Mouse (Mus musculus): ENCODE measurements around the gene Pak6. TPM values are rescaled to one million over a fixed set of nuclear protein-coding genes. Genes with fewer than 3 reads are reported as not detected.
"Not testable (repeated sequence)": the region's sequence is repeated elsewhere in the genome, so short reads cannot be mapped to it uniquely, and the experiment has no call there.

Gene Pak6
- polyA plus RNA-seq, 1 experiment from 2014 or later, result 1.5 TPM

GRCm38 (mm10) chr2:118646665-118647064, 16.4 kb upstream of the Pak6 start:
- no peak for ATAC-seq (ENCODE audit: insufficient number of reproducible peaks, insufficient read depth, low FRiP score, low TSS enrichment)
- Histone ChIP-seq H3K4me2 (replicated peaks) (no peak overlapping the region), H3K27me3 (no peaks in the 10 kb centered on the region), H3K4me1 (no peaks in the 10 kb centered on the region), H3K4me3 (no peak overlapping the region), H3K36me3 (peaks cover 36% of the 10 kb centered on the region), H3K27ac (no peak overlapping the region), H3K9me3 (no peaks in the 10 kb centered on the region), H3K9ac (no peak overlapping the region)
- 84% methylated on average over 5 of the region's 5 CpGs for WGBS

- H3K4me2 ChIP-seq (replicated peaks); ATAC-seq (ENCODE audit: insufficient number of reproducible peaks, insufficient read depth, low FRiP score, low TSS enrichment); H3K36me3 ChIP-seq; H3K9me3 ChIP-seq; H3K4me1 ChIP-seq; H3K27ac ChIP-seq; H3K27me3 ChIP-seq; H3K9ac ChIP-seq; H3K4me3 ChIP-seq: not testable (repeated sequence)
- WGBS, result 74% methylated on average over 2 of the region's 2 CpGs
These were observed 12.4 kb upstream of the Pak6 start for GRCm38 (mm10) chr2:118650697-118651096.

- Histone ChIP-seq H3K9me3 (no peaks in the 10 kb centered on the region), H3K36me3 (no peaks in the 10 kb centered on the region), H3K4me3 (no peak overlapping the region), H3K27me3 (no peaks in the 10 kb centered on the region), H3K4me2 (replicated peaks) (no peak overlapping the region), H3K9ac (no peak overlapping the region), H3K4me1 (peaks cover 21% of the 10 kb centered on the region), H3K27ac (peak overlapping the region; percentile 23; the same call in 1 of the 2 replicates)
- no peak for ATAC-seq (ENCODE audit: insufficient number of reproducible peaks, insufficient read depth, low FRiP score, low TSS enrichment)
- WGBS, result 25% methylated on average over 3 of the region's 3 CpGs
These were observed 6.3 kb upstream of the Pak6 start for GRCm38 (mm10) chr2:118656688-118657281.

- H3K4me3 ChIP-seq, result no peak overlapping the region
- H3K27me3 ChIP-seq, result peaks cover 8% of the 10 kb centered on the region; the same call in 1 of the 2 replicates
- H3K36me3 ChIP-seq, result no peaks in the 10 kb centered on the region
- H3K9me3 ChIP-seq, result no peaks in the 10 kb centered on the region
- peaks cover 31% of the 10 kb centered on the region for H3K4me1 ChIP-seq
- H3K27ac ChIP-seq, result no peak overlapping the region
- no peak overlapping the region for H3K4me2 ChIP-seq (replicated peaks)
- peak; percentile 61; the same call in 1 of the 2 replicates for ATAC-seq (ENCODE audit: insufficient number of reproducible peaks, insufficient read depth, low FRiP score, low TSS enrichment)
- 43% methylated on average over 4 of the region's 4 CpGs for WGBS
- H3K9ac ChIP-seq, result no peak overlapping the region
These were observed 4.6 kb upstream of the Pak6 start for GRCm38 (mm10) chr2:118658457-118658856.

DNA sequence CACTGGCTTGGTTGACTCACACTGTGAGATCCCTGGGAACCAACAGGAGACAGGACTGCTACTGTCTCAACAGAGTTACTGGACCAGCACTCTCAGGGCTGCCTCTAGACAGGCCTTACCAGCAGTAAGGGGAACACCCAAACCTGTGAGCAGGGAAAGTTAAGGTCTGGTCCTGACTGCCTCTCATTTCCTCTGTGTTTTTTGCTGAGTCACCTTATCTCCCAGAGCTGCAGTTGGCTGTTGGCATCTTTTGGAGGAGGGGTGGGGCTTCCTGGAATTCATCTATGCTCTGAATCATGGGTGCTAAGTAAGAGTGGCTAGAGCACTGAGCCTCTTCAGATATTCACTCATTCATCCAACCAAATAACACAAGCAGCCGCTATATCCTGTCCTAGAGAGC, 4.0 kb upstream of the Pak6 start:
- no peak for ATAC-seq (ENCODE audit: insufficient number of reproducible peaks, insufficient read depth, low FRiP score, low TSS enrichment)
- WGBS, result 82% methylated on average over 1 of the region's 1 CpGs
- H3K4me1 ChIP-seq, result peaks cover 35% of the 10 kb centered on the region
- no peak overlapping the region for H3K9ac ChIP-seq
- peaks cover 15% of the 10 kb centered on the region for H3K27me3 ChIP-seq
- H3K36me3 ChIP-seq, result no peaks in the 10 kb centered on the region
- H3K4me3 ChIP-seq, result no peak overlapping the region
- no peak overlapping the region for H3K27ac ChIP-seq
- no peak overlapping the region for H3K4me2 ChIP-seq (replicated peaks)
- H3K9me3 ChIP-seq, result no peaks in the 10 kb centered on the region

GRCm38 (mm10) chr2:118659493-118659892, 3.6 kb upstream of the Pak6 start:
- ATAC-seq (ENCODE audit: insufficient number of reproducible peaks, insufficient read depth, low FRiP score, low TSS enrichment), result no peak
- Histone ChIP-seq H3K4me3 (no peak overlapping the region; the same call in 1 of the 2 replicates), H3K27ac (no peak overlapping the region), H3K4me2 (replicated peaks) (peak overlapping the region; percentile 55), H3K36me3 (no peaks in the 10 kb centered on the region), H3K9ac (no peak overlapping the region), H3K4me1 (peaks cover 33% of the 10 kb centered on the region), H3K9me3 (no peaks in the 10 kb centered on the region), H3K27me3 (peaks cover 19% of the 10 kb centered on the region)
- WGBS, result 86% methylated on average over 12 of the region's 12 CpGs

DNA sequence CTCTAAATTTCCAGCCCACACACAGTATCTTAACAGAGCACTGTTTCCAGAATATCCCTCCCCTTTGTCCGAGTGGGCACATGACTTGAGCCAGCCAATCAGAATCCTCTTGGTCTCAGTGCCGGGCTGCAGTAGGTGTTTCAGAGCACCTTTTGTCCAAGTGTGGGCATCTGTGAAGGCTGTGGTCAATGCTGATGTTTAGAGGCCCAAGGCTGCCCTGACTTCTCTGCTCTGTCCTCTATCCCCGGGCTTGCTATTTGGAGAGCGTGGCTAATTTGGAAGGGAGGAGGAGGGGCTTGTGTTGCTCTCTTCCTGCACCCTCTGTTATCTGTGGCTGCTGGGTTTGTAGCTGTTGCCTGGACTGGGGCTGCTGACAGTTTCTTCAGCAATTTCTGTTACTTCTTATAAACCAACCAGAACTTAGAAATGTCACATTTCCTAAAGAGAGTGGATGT, 3.1 kb upstream of the Pak6 start:
- H3K27ac ChIP-seq, result no peak overlapping the region
- peak overlapping the region; percentile 36 for H3K4me3 ChIP-seq
- no peaks in the 10 kb centered on the region for H3K9me3 ChIP-seq
- H3K4me2 ChIP-seq (replicated peaks), result peak overlapping the region; percentile 55
- peak overlapping the region; percentile 29; the same call in 1 of the 2 replicates for H3K9ac ChIP-seq
- WGBS, result 3% methylated on average over 4 of the region's 4 CpGs
- H3K36me3 ChIP-seq, result no peaks in the 10 kb centered on the region
- H3K4me1 ChIP-seq, result peaks cover 33% of the 10 kb centered on the region
- peaks cover 20% of the 10 kb centered on the region for H3K27me3 ChIP-seq
- ATAC-seq (ENCODE audit: insufficient number of reproducible peaks, insufficient read depth, low FRiP score, low TSS enrichment), result 0 out of 2 replicates have a peak, but pooled peaks have one; percentile 29

- Histone ChIP-seq H3K4me1 (peaks cover 26% of the 10 kb centered on the region), H3K4me3 (no peak overlapping the region), H3K36me3 (no peaks in the 10 kb centered on the region), H3K9ac (no peak overlapping the region), H3K27me3 (peaks cover 24% of the 10 kb centered on the region), H3K4me2 (replicated peaks) (no peak overlapping the region), H3K9me3 (no peaks in the 10 kb centered on the region), H3K27ac (no peak overlapping the region)
- 72% methylated on average over 9 of the region's 9 CpGs for WGBS
- ATAC-seq (ENCODE audit: insufficient number of reproducible peaks, insufficient read depth, low FRiP score, low TSS enrichment), result no peak
These were observed 1.2 kb upstream of the Pak6 start for GRCm38 (mm10) chr2:118661891-118662290.

DNA sequence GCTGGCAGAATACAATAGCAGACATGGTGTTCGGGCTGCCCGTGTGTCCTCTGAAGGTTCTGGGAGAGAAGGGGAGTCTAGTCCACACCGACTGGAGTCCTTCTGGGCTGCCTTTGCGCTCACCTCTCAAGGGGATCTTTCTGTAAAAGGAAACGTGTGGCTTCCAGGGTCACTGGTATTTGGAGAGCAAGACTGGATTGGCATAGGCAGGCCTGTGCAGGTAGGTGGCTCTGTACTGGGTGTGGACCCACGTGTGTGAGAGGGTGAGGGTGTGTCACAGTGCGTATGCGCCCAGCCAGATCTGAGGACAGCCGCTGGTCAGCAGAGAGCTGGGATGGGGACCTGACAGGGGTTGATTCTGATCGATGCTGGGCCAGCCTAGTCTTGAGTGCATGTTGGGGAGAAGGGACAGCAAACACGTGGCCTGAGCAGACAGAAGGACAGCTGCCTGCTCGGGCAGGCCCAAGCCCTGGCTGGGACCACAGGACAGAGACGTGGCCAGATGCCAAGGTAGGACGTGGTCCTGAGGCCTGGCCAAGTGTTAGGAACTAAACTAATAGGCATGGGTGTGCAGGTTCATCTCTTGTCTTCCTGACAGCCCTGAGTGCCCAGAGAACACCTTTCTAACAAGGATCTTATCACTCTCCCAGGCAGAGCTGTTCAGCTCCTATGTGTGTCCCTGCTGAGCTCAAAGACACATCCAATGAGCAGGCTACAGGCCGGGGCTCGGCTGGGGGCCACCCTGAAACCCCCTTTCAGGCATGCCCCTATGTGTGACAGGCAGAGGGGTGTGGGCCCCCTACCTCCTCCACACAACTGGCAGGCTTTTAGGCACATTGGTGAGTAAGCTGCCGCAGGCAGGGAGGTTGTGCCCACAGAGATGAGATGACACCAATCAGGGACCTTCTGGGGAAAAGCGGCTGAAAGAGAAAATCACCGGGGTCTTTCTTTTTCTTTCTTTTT, 982 bp downstream of the Pak6 start:
- Histone ChIP-seq H3K27me3 (peaks cover 27% of the 10 kb centered on the region), H3K27ac (no peak overlapping the region), H3K36me3 (no peaks in the 10 kb centered on the region), H3K4me1 (peaks cover 23% of the 10 kb centered on the region), H3K9me3 (no peaks in the 10 kb centered on the region), H3K9ac (no peak overlapping the region), H3K4me3 (peak overlapping the region; percentile 39), H3K4me2 (replicated peaks) (peak overlapping the region; percentile 82)
- ATAC-seq (ENCODE audit: insufficient number of reproducible peaks, insufficient read depth, low FRiP score, low TSS enrichment), result no peak
- 49% methylated on average over 19 of the region's 19 CpGs for WGBS

DNA sequence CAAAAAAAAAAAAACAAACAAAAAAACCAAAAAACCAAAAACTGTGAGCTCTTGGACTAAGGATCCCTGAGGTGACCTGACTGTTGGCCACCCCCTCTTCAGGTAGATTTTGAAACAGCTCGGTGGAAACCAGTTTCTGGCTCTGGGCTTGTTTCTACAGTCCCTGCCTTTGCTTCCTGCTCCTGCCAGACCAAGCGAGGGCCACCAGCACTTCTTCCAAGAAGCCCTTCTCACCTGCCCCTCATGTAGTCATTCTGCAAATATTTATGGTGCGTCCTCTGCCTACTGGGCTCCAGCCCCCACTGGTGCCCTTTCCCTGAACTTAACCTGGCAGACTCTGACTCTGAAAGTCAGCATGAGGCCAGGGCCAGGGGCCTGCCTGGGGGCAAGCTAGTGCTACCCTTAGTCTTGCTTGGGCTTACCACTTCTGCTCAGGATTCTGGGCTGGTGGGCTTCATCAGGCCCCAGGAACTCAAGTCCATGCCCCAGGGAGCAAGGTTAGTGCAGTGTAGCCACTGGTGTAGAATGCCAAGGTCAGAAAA, 1.9 kb downstream of the Pak6 start:
- peaks cover 27% of the 10 kb centered on the region for H3K27me3 ChIP-seq
- H3K4me3 ChIP-seq, result no peak overlapping the region
- no peaks in the 10 kb centered on the region for H3K36me3 ChIP-seq
- no peak for ATAC-seq (ENCODE audit: insufficient number of reproducible peaks, insufficient read depth, low FRiP score, low TSS enrichment)
- no peaks in the 10 kb centered on the region for H3K9me3 ChIP-seq
- H3K9ac ChIP-seq, result no peak overlapping the region
- WGBS, result 70% methylated on average over 3 of the region's 3 CpGs
- H3K4me2 ChIP-seq (replicated peaks), result no peak overlapping the region
- H3K4me1 ChIP-seq, result peaks cover 17% of the 10 kb centered on the region
- H3K27ac ChIP-seq, result no peak overlapping the region

GRCm38 (mm10) chr2:118665616-118666015, 2.5 kb downstream of the Pak6 start:
- Histone ChIP-seq H3K4me1 (peaks cover 15% of the 10 kb centered on the region), H3K4me2 (replicated peaks) (no peak overlapping the region), H3K27me3 (peaks cover 28% of the 10 kb centered on the region), H3K27ac (no peak overlapping the region), H3K36me3 (no peaks in the 10 kb centered on the region), H3K9ac (no peak overlapping the region), H3K9me3 (no peaks in the 10 kb centered on the region), H3K4me3 (no peak overlapping the region)
- WGBS, result 83% methylated on average over 4 of the region's 4 CpGs
- ATAC-seq (ENCODE audit: insufficient number of reproducible peaks, insufficient read depth, low FRiP score, low TSS enrichment), result no peak
